ENCODE assay signal across 9 mouse cellular contexts in the genomic region with DNA sequence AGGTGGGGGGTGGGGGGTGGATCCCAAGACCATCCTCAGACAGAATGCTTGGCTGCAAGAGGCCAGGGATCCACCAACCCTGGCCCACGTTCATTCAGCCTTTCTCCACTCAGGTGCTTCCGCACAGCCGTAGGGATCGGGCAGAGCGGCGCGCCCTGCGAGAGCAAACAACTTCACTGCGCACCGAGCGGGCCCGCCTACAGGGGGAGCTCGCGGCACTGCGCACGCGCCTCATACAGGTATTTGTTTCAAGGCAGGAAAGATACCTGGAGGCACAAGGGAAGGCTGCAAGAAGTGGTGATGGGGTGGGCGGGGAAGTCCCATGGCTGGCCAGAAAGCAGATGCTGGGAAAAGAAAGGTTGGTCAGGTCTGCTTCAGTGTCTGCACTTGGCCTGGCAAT. TPM values are rescaled to one million over a fixed set of nuclear protein-coding genes. Genes with fewer than 3 reads are reported as not detected.
DNase-seq lines count a peak whose midpoint lies in the region; ATAC-seq and TF ChIP-seq lines count a peak whose summit lies in the region.
"Had no signal": no experiment of that assay in that cellular context is flagged by ENCODE, and none has a peak within 500 bp of the region (broad histone marks: within the 10 kb centered on the region; RNA-seq: fewer than 3 reads in every experiment).

No protein-coding gene starts in this region.

- H3K4me3 ChIP-seq in kidney, embryonic 16.5 days (ENCODE audit: low read length), result no peak overlapping the region
- no peak overlapping the region for H3K4me3 ChIP-seq in limb, embryonic 12.5 days (replicated peaks)
- H3K4me3 ChIP-seq in olfactory bulb, adult 2 months (ENCODE audit: insufficient read depth, low read depth, low read length), result no peak overlapping the region
- H3K4me3 ChIP-seq: neural tube, embryonic 12.5 days had no signal

- WGBS in kidney, embryonic 16.5 days, result 17% methylated on average over 18 of the region's 18 CpGs
- 7% methylated on average over 18 of the region's 18 CpGs for WGBS in limb, embryonic 12.5 days
- 36% methylated on average over 18 of the region's 18 CpGs for WGBS in olfactory bulb, adult 2 months

- H3K27ac ChIP-seq in kidney, embryonic 16.5 days (ENCODE audit: low read length), result no peak overlapping the region
- H3K27ac ChIP-seq in limb, embryonic 12.5 days, result peak overlapping the region; percentile 92
- no peak overlapping the region for H3K27ac ChIP-seq in olfactory bulb, adult 2 months (ENCODE audit: insufficient read depth, low read depth, low read length)
- H3K27ac ChIP-seq: neural tube, embryonic 12.5 days had no signal

- peak; percentile 72 for DNase-seq in kidney, adult 18-20 months
- peak; percentile 64 for DNase-seq in WW6 (ENCODE audit: low read depth, low spot score)
- peak; percentile 49 for DNase-seq in embryo, embryonic 9.5 days (ENCODE audit: extremely low spot score)
- DNase-seq in adipocyte (ENCODE audit: low spot score), result no peak
- DNase-seq in Muller cell, postnatal 12 days (ENCODE audit: inconsistent ontology term), result no peak

- TF ChIP-seq POLR2A in olfactory bulb, adult 2 months (IDR thresholded peaks at IDR 0.05; ENCODE audit: insufficient read depth, low read depth, low read length), result no peak

- no peak overlapping the region for H3K4me2 ChIP-seq in kidney, embryonic 16.5 days (replicated peaks; ENCODE audit: low read depth, low read length)
- H3K4me2 ChIP-seq in limb, embryonic 12.5 days, result no peak overlapping the region
- H3K4me2 ChIP-seq: neural tube, embryonic 12.5 days had no signal

- peaks cover 24% of the 10 kb centered on the region for H3K4me1 ChIP-seq in kidney, embryonic 16.5 days (ENCODE audit: insufficient read depth, low read length)
- H3K4me1 ChIP-seq in limb, embryonic 12.5 days (replicated peaks), result peaks cover 78% of the 10 kb centered on the region
- peaks cover 7% of the 10 kb centered on the region for H3K4me1 ChIP-seq in olfactory bulb, adult 2 months (ENCODE audit: control insufficient read depth, insufficient read depth, low read length)

- ATAC-seq in kidney, embryonic 16.5 days (ENCODE audit: low FRiP score, low TSS enrichment), result no peak
- ATAC-seq in limb, embryonic 12.5 days (ENCODE audit: insufficient number of reproducible peaks, insufficient read depth, low FRiP score, low TSS enrichment, low read depth), result no peak

- no peak overlapping the region for H3K9ac ChIP-seq in kidney, embryonic 16.5 days (replicated peaks; ENCODE audit: low read length)
- no peak overlapping the region for H3K9ac ChIP-seq in limb, embryonic 12.5 days (replicated peaks)
- H3K9ac ChIP-seq: neural tube, embryonic 12.5 days had no signal

- no peaks in the 10 kb centered on the region for H3K9me3 ChIP-seq in kidney, embryonic 16.5 days (ENCODE audit: low read length)
- no peaks in the 10 kb centered on the region for H3K9me3 ChIP-seq in limb, embryonic 12.5 days
- H3K9me3 ChIP-seq: neural tube, embryonic 12.5 days had no signal

- no peaks in the 10 kb centered on the region for H3K27me3 ChIP-seq in kidney, embryonic 16.5 days (ENCODE audit: insufficient read depth, low read length)
- no peaks in the 10 kb centered on the region for H3K27me3 ChIP-seq in limb, embryonic 12.5 days

- 0 out of 2 replicates have a peak, but pooled peaks have one; percentile 11 for TF ChIP-seq CTCF in olfactory bulb, adult 2 months (IDR thresholded peaks at IDR 0.05; ENCODE audit: insufficient read depth, low read depth, low read length)

- no peaks in the 10 kb centered on the region for H3K36me3 ChIP-seq in kidney, embryonic 16.5 days (ENCODE audit: insufficient read depth, low read length)
- H3K36me3 ChIP-seq in limb, embryonic 12.5 days, result no peaks in the 10 kb centered on the region
- H3K36me3 ChIP-seq: neural tube, embryonic 12.5 days had no signal

RNA-seq across cellular contexts. Expression of a gene that starts 11.7 kb away (rescaled TPM):
- polyA plus RNA-seq in kidney, embryonic 16.5 days (2015; fragmentation: Nextera tagmentation; extraction: Ambion mirVana), result 9.5 and 11.1 TPM in 2 replicates
- polyA plus RNA-seq in limb, embryonic 12.5 days (2016; fragmentation: Nextera tagmentation; extraction: Ambion mirVana), result 39.5 and 45.7 TPM in 2 replicates
- polyA plus RNA-seq in olfactory bulb, adult 2 months (2012; ENCODE audit: insufficient read depth, insufficient read length, low replicate concordance, missing spikeins), result not detected in 2 replicates

RNA-seq across cellular contexts. Expression of a gene that starts 55.4 kb away (rescaled TPM):
- polyA plus RNA-seq in kidney, embryonic 16.5 days (2015; fragmentation: Nextera tagmentation; extraction: Ambion mirVana), result 0.22 and 0.34 TPM in 2 replicates
- polyA plus RNA-seq in limb, embryonic 12.5 days (2016; fragmentation: Nextera tagmentation; extraction: Ambion mirVana), result 0.27 and 0.33 TPM in 2 replicates
- polyA plus RNA-seq in olfactory bulb, adult 2 months (2012; ENCODE audit: insufficient read depth, insufficient read length, low replicate concordance, missing spikeins), result not detected in 2 replicates

Comparison
In these comparisons a context has a peak if more than half of its experiments do, and no peak if none do; other contexts are left out.
1. DNase-seq: peak in kidney, adult 18-20 months (single experiment), WW6 (single experiment) and embryo, embryonic 9.5 days (single experiment); none in adipocyte (single experiment) and Muller cell, postnatal 12 days (single experiment).
2. RNA of a gene that starts 11.7 kb away (polyA plus RNA-seq): 39.5 to 45.7 TPM in limb, embryonic 12.5 days and 9.5 to 11.1 TPM in kidney, embryonic 16.5 days; not detected in olfactory bulb, adult 2 months; every median in the first group is over 10 times any median in the second.